Mouse (Mus musculus) hindbrain, embryonic 13.5 days (tissue): ENCODE measurements around the gene Etfb. TPM values are rescaled to one million over a fixed set of nuclear protein-coding genes. Genes with fewer than 3 reads are reported as not detected.
"Not testable (repeated sequence)": the region's sequence is repeated elsewhere in the genome, so short reads cannot be mapped to it uniquely, and the experiment has no call there.

Experiments used
- ATAC-seq: fragments of 200-750 bp; cut with Nextera tagmentation; 2 replicates; pipeline ENCODE4 v1.8.0; 2017; ENCODE audit warnings: moderate TSS enrichment; ENCODE audit not compliant: low FRiP score
- H3K27ac ChIP-seq: fragments of 300-500 bp; sonication (generic); 2 replicates; pipeline ENCODE4 v1.5.1; 2015; ENCODE audit warnings: inconsistent platforms, mild to moderate bottlenecking, moderate library complexity
- H3K27me3 ChIP-seq: fragments of 300-500 bp; sonication (generic); 2 replicates; pipeline ENCODE4 v1.6.1; 2015; ENCODE audit warnings: mild to moderate bottlenecking, inconsistent platforms
- H3K36me3 ChIP-seq: fragments of 300-500 bp; sonication (generic); 2 replicates; pipeline ENCODE4 v1.6.1; 2015; ENCODE audit warnings: mild to moderate bottlenecking, inconsistent platforms
- H3K4me1 ChIP-seq: fragments of 300-500 bp; sonication (generic); replicated peaks from 2 replicates; pipeline ENCODE4 v1.6.1; 2015; ENCODE audit warnings: inconsistent platforms
- H3K4me2 ChIP-seq: fragments of 300-500 bp; sonication (generic); 2 replicates; pipeline ENCODE4 v1.6.1; 2015; ENCODE audit warnings: inconsistent platforms, mild to moderate bottlenecking, moderate library complexity
- H3K4me3 ChIP-seq: fragments of 300-500 bp; sonication (generic); 2 replicates; pipeline ENCODE4 v1.5.1; 2015; ENCODE audit warnings: mild to moderate bottlenecking, inconsistent platforms
- H3K9ac ChIP-seq: fragments of 300-500 bp; sonication (generic); 2 replicates; pipeline ENCODE4 v1.6.1; 2015; ENCODE audit warnings: mild to moderate bottlenecking, inconsistent platforms
- H3K9me3 ChIP-seq: fragments of 300-500 bp; sonication (generic); 2 replicates; pipeline ENCODE4 v1.6.1; 2016; ENCODE audit warnings: inconsistent platforms
- WGBS: fragments of 180-500 bp; shearing (Covaris S2); methylation state at CpG from one replicate; pipeline ENCODE4 v1.1.7; 2015; 5-methylcytosine and 5-hydroxymethylcytosine counted together
- polyA plus RNA-seq: library from polyadenylated mRNA; unstranded; fragments of >200 nt; fragmentation: Nextera tagmentation; extraction: Ambion mirVana; gene quantifications from 2 replicates; pipeline ENCODE4 v1.2.1, GENCODE M21; 2015

The Etfb gene
- polyA plus RNA-seq = 149 and 154 TPM in 2 replicates

DNA sequence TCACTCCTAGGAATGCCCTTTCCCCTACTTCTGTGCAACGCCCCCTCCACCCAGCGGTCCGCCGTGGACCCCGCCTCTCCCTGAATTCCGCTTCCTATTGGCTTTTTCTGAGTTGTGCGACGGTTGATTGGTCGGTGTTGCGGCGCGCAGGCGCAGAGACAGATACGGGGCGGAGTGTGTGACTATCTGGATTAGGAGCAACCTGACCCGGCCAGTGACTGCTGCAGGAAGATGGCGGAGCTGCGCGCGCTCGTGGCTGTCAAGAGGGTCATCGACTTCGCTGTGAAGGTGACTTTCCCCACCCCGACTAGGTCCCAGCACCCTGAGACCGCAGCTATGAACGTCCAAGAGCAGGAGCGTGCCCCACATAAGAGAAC is at the start of gene Etfb, which contains the start of gene Gm45233:
Etfb (plus strand) TSS at position 167 of the 377 bp plus-strand sequence.
Gm45233 (plus strand) TSS at position 212 of the 377 bp plus-strand sequence.
- peak; percentile 96 for ATAC-seq
- peak within 1 kb of the TSS; percentile 57 for H3K4me3 ChIP-seq

GRCm38 (mm10) chr7:43399501-43399900 is 44.4 kb upstream of the Etfb start:
- Histone ChIP-seq H3K27me3 (no peaks in the 10 kb centered on the region), H3K4me1 (no peaks in the 10 kb centered on the region), H3K4me2 (no peak overlapping the region), H3K9me3 (no peaks in the 10 kb centered on the region), H3K36me3 (no peaks in the 10 kb centered on the region), H3K27ac (no peak overlapping the region), H3K9ac (no peak overlapping the region), H3K4me3 (no peak overlapping the region)
- 90% methylated on average over 2 of the region's 2 CpGs for WGBS
- no peak for ATAC-seq

More for the DNA sequence above, at the start of gene Etfb, which contains the start of gene Gm45233:
- H3K36me3 ChIP-seq = no peaks in the 10 kb centered on the region
- under 1% methylated on average over 27 of the region's 27 CpGs for WGBS
- peak within 1 kb of the TSS; percentile 75 for H3K9ac ChIP-seq
- H3K9me3 ChIP-seq = no peaks in the 10 kb centered on the region
- peak within 1 kb of the TSS; percentile 72 for H3K4me2 ChIP-seq
- H3K27ac ChIP-seq = peak within 1 kb of the TSS; percentile 93
- peaks cover 22% of the 10 kb centered on the region for H3K4me1 ChIP-seq
- no peaks in the 10 kb centered on the region for H3K27me3 ChIP-seq

DNA sequence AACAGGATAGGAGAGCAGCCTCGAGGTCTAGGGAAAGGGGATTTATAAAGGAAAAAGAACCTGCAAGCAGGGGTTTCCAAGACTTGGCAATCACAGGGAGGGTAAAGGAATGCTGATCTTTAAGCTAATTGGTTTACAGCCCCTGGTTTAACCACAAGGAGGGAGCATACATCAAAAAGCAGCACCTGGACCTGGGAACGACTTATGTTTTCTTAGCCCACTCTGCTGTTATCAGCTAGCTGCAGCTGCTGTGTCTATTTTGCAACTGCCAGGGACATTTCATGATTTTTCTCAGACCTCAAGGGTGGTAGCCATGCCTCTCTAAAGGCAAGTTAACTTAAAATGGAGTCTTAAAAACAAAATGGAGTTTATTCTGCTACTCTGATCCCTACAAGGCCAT is 41.2 kb upstream of the Etfb start:
- Histone ChIP-seq H3K9me3 (no peaks in the 10 kb centered on the region), H3K4me1 (no peaks in the 10 kb centered on the region), H3K27me3 (no peaks in the 10 kb centered on the region), H3K4me3 (no peak overlapping the region), H3K36me3 (no peaks in the 10 kb centered on the region), H3K4me2 (no peak overlapping the region), H3K27ac (no peak overlapping the region), H3K9ac (no peak overlapping the region)
- WGBS = 67% methylated on average over 2 of the region's 2 CpGs
- ATAC-seq = no peak

DNA sequence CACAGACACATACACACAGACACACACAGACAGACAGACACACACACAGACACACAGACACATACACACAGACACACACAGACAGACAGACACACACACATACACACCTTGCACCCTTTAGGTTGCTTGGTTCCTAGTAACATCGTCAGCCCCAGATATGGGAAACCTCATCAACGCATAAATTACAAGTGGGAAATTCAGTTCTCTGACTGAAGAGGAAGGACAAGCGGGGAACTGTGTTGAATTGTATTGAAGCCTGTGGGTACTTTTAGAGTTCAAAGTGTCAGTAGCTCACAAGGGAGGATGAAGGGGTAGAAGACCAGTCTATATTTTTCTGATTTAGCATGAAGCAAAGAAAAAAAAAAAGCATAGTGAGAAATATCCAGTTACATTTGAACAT is 36.3 kb upstream of the Etfb start:
- no peaks in the 10 kb centered on the region for H3K27me3 ChIP-seq
- no peaks in the 10 kb centered on the region for H3K36me3 ChIP-seq
- H3K4me3 ChIP-seq = no peak overlapping the region
- ATAC-seq = no peak
- H3K9me3 ChIP-seq = no peaks in the 10 kb centered on the region
- WGBS = 81% methylated on average over 3 of the region's 3 CpGs
- no peak overlapping the region for H3K4me2 ChIP-seq
- no peak overlapping the region for H3K27ac ChIP-seq
- H3K9ac ChIP-seq = no peak overlapping the region
- no peaks in the 10 kb centered on the region for H3K4me1 ChIP-seq

DNA sequence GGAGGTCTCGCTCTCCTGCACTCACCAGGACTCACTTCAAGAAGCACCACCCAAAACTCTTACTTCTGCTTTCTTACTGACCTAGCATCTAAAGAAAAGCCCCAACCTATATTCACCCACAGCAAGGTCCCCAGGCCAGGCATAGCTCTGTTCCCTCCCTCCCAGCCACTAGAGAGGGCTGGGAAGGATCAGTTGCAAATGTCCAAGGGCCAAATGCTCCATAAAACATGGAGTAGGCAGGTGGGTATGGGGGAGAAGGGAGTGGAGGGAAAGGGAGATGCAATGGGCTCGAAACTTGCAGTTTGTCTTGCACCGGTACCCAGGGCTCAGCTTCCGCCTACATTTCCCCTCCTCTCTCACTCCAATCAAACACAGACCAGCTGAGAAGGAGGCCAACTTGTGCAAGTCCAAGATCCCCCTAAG is 35.7 kb upstream of the Etfb start, which contains the start of gene Siglecg:
Siglecg (plus strand) TSS at position 74 of the 423 bp plus-strand sequence.
- Histone ChIP-seq H3K4me1 (no peaks in the 10 kb centered on the region), H3K27me3 (no peaks in the 10 kb centered on the region), H3K27ac (no peak within 1 kb of the TSS), H3K4me3 (no peak within 1 kb of the TSS), H3K9ac (no peak within 1 kb of the TSS), H3K4me2 (no peak within 1 kb of the TSS), H3K9me3 (no peaks in the 10 kb centered on the region), H3K36me3 (no peaks in the 10 kb centered on the region)
- 85% methylated on average over 4 of the region's 4 CpGs for WGBS
- ATAC-seq = no peak

DNA sequence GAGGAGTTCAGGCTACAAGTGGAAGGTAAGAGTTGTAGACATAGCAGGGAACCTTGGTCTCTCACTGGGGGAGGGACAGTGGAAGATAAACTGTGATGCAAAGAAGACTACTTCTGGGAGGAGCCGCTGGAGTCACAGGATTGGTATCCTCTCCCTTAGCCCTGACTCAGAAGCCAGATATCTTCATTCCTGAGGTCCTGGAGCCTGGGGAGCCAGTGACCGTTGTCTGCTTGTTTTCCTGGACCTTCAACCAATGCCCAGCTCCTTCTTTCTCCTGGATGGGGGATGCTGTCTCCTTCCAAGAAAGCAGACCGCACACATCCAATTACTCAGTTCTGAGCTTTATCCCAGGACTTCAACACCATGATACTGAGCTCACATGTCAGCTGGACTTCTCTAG is 34.8 kb upstream of the Etfb start:
- WGBS = 81% methylated on average over 3 of the region's 3 CpGs
- ATAC-seq = no peak
- no peak overlapping the region for H3K4me2 ChIP-seq
- H3K9me3 ChIP-seq = no peaks in the 10 kb centered on the region
- no peak overlapping the region for H3K4me3 ChIP-seq
- no peak overlapping the region for H3K9ac ChIP-seq
- no peak overlapping the region for H3K27ac ChIP-seq
- H3K4me1 ChIP-seq = no peaks in the 10 kb centered on the region
- no peaks in the 10 kb centered on the region for H3K27me3 ChIP-seq
- no peaks in the 10 kb centered on the region for H3K36me3 ChIP-seq

DNA sequence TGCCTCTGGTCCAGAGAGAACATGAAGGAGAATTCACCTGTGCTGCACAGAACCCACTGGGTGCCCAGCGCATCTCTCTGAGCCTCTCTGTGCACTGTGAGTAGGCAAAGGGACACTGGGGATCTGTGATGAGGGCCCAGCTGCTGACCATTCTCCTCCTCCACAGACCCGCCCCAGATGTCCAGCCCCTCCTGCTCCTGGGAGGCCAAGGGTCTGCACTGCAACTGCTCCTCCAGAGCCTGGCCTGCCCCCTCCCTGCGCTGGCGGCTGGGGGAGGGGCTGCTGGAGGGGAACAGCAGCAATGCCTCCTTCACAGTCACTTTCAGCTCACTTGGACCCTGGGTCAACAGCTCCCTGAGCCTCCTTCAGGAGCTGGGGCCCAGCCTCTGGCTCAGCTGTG is 32.2 kb upstream of the Etfb start:
- 52% methylated on average over 4 of the region's 4 CpGs for WGBS
- ATAC-seq, H3K27me3 ChIP-seq: not testable (repeated sequence)

DNA sequence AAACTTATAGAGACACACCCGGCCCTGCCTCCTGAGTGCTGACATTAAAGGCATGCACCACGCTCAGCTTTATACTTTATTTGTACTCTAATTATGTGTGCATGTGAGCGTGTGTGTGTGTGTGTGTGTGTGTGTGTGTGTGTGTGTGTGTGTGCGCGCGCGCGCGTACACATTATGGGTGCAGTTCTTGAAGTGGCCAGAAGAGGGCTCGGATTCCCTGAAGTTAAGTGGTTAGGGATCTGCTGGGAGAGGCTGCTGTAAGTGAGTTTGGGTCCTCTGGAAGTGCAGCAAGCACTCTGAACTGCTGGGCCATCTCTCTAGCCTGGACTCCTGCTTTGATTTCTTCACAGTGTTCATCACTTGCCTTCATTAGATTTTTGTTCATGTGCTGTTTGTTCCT is 26.6 kb upstream of the Etfb start:
- Histone ChIP-seq H3K4me3 (no peak overlapping the region), H3K36me3 (no peaks in the 10 kb centered on the region), H3K9me3 (no peaks in the 10 kb centered on the region), H3K27me3 (no peaks in the 10 kb centered on the region), H3K27ac (no peak overlapping the region), H3K4me2 (no peak overlapping the region), H3K4me1 (no peaks in the 10 kb centered on the region), H3K9ac (no peak overlapping the region)
- WGBS = 87% methylated on average over 10 of the region's 10 CpGs
- ATAC-seq = no peak

More for the DNA sequence above, 32.2 kb upstream of the Etfb start:
- not testable (repeated sequence) for H3K4me1 ChIP-seq, H3K9ac ChIP-seq, H3K36me3 ChIP-seq, H3K27ac ChIP-seq, H3K4me3 ChIP-seq, H3K9me3 ChIP-seq, H3K4me2 ChIP-seq

DNA sequence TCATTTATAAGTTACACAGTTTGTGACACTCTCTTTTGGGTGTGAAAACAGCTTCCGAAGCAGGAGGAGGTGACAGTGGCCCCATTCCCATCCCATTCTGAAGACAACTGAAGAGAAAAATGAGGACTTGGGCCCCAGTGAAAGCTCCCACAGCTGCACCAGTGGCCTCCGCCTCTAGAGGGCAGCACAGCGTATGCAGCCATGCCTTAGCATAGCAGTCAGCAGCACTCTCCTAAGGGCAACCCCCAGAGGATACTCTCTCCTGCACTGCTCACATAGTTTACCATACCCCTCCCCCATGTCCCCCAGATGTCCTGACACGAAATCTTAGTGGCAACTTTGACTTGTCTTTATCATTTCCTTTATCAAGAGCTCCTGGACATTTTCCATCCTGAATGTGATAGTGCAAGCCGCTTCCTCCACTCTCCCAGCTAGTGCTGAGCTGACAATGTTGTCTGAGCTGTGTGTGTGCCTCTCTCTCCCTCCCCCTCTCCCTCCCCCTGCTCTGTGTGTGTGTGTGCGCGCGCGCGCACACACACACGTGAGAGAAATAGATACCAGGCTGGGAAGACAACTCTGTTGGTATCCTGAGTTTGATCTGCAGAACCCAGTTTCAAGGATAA is 20.8 kb upstream of the Etfb start:
- no peak overlapping the region for H3K9ac ChIP-seq
- H3K36me3 ChIP-seq = no peaks in the 10 kb centered on the region
- no peaks in the 10 kb centered on the region for H3K27me3 ChIP-seq
- H3K27ac ChIP-seq = no peak overlapping the region
- no peaks in the 10 kb centered on the region for H3K4me1 ChIP-seq
- WGBS = 14% methylated on average over 11 of the region's 11 CpGs
- H3K4me3 ChIP-seq = no peak overlapping the region
- H3K4me2 ChIP-seq = peak overlapping the region; percentile 32
- peak; percentile 94 for ATAC-seq
- no peaks in the 10 kb centered on the region for H3K9me3 ChIP-seq

- Histone ChIP-seq H3K36me3 (no peaks in the 10 kb centered on the region), H3K4me2 (no peak overlapping the region)
- WGBS = 67% methylated on average over 3 of the region's 3 CpGs
These were observed 19.8 kb upstream of the Etfb start for GRCm38 (mm10) chr7:43423991-43424625.

DNA sequence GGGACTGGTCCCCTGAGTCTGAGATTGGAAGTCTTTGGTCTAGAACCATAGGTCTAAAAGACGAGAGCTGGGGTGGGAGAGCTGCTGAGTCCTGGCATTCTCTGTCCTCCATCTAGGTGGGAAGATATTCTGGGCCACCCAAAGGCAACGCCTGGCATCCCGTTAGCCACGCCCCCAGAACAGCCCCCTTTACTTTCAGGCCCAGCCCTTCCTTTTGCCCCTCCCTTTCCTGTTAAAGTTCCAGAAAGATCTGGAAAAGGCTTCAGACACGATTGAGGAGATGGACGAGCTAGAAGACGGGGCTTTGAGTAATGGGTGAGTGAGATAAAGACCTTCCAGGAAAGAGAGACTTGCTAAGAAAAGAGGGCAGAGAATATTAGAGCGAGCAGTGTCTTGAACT is 16.5 kb upstream of the Etfb start, which contains the start of gene Lim2:
Lim2 (plus strand) TSS at position 265 of the 400 bp plus-strand sequence.
- no peaks in the 10 kb centered on the region for H3K4me1 ChIP-seq
- 87% methylated on average over 8 of the region's 8 CpGs for WGBS
- H3K9ac ChIP-seq = no peak within 1 kb of the TSS
- no peak within 1 kb of the TSS for H3K4me2 ChIP-seq
- no peak within 1 kb of the TSS for H3K27ac ChIP-seq
- no peaks in the 10 kb centered on the region for H3K36me3 ChIP-seq
- H3K9me3 ChIP-seq = no peaks in the 10 kb centered on the region
- no peaks in the 10 kb centered on the region for H3K27me3 ChIP-seq
- no peak for ATAC-seq
- no peak within 1 kb of the TSS for H3K4me3 ChIP-seq

More at GRCm38 (mm10) chr7:43423991-43424625, 19.8 kb upstream of the Etfb start:
- H3K4me1 ChIP-seq = no peaks in the 10 kb centered on the region
- ATAC-seq = no peak
- no peaks in the 10 kb centered on the region for H3K9me3 ChIP-seq
- H3K27me3 ChIP-seq = no peaks in the 10 kb centered on the region
- H3K27ac ChIP-seq = no peak overlapping the region
- no peak overlapping the region for H3K4me3 ChIP-seq
- H3K9ac ChIP-seq = no peak overlapping the region

- no peak overlapping the region for H3K4me3 ChIP-seq
- WGBS = 60% methylated on average over 4 of the region's 4 CpGs
- no peaks in the 10 kb centered on the region for H3K9me3 ChIP-seq
- ATAC-seq = no peak
- H3K4me2 ChIP-seq = no peak overlapping the region
- H3K4me1 ChIP-seq = no peaks in the 10 kb centered on the region
- H3K27ac ChIP-seq = no peak overlapping the region
- no peak overlapping the region for H3K9ac ChIP-seq
- H3K36me3 ChIP-seq = no peaks in the 10 kb centered on the region
- no peaks in the 10 kb centered on the region for H3K27me3 ChIP-seq
These were observed 14.4 kb upstream of the Etfb start for GRCm38 (mm10) chr7:43429500-43429899.

- H3K4me3 ChIP-seq = no peak overlapping the region
- H3K27ac ChIP-seq = no peak overlapping the region
- ATAC-seq = no peak
- 81% methylated on average over 4 of the region's 4 CpGs for WGBS
- H3K36me3 ChIP-seq = no peaks in the 10 kb centered on the region
- H3K4me1 ChIP-seq = no peaks in the 10 kb centered on the region
- H3K4me2 ChIP-seq = no peak overlapping the region
- H3K9me3 ChIP-seq = no peaks in the 10 kb centered on the region
- no peak overlapping the region for H3K9ac ChIP-seq
- H3K27me3 ChIP-seq = no peaks in the 10 kb centered on the region
These were observed 11.0 kb upstream of the Etfb start for GRCm38 (mm10) chr7:43432891-43433290.
